Mouse (Mus musculus) forebrain, embryonic 10.5 days (tissue): ENCODE measurements around the gene Zfp800. TPM values are rescaled to one million over a fixed set of nuclear protein-coding genes. Genes with fewer than 3 reads are reported as not detected.

Experiments
- DNase-seq: peaks from one replicate; pipeline ENCODE4 v3.0.0-alpha.2; 2017; ENCODE audit warnings: low spot score; ENCODE audit errors: extremely low spot score
- H3K27ac ChIP-seq: fragments of 300-500 bp; sonication (generic); 2 replicates; pipeline ENCODE4 v1.5.1; 2016; ENCODE audit warnings: mild to moderate bottlenecking
- H3K27me3 ChIP-seq: fragments of 300-500 bp; sonication (generic); 2 replicates; pipeline ENCODE4 v1.6.1; 2016; ENCODE audit warnings: mild to moderate bottlenecking; ENCODE audit not compliant: poor library complexity, severe bottlenecking
- H3K36me3 ChIP-seq: fragments of 300-500 bp; sonication (generic); replicated peaks from 2 replicates; pipeline ENCODE4 v1.6.1; 2016; ENCODE audit warnings: mild to moderate bottlenecking, moderate library complexity
- H3K4me1 ChIP-seq: fragments of 300-500 bp; sonication (generic); 2 replicates; pipeline ENCODE4 v1.6.1; 2016
- H3K4me3 ChIP-seq: fragments of 300-500 bp; sonication (generic); 2 replicates; pipeline ENCODE4 v1.5.1; 2016; ENCODE audit warnings: mild to moderate bottlenecking, moderate library complexity
- H3K9me3 ChIP-seq: fragments of 300-500 bp; sonication (generic); 2 replicates; pipeline ENCODE4 v1.6.1; 2016; ENCODE audit warnings: mild to moderate bottlenecking, moderate library complexity
- WGBS: fragments of 180-500 bp; shearing (Covaris S2); methylation state at CpG from one replicate; pipeline ENCODE4 v1.1.7; 2016; 5-methylcytosine and 5-hydroxymethylcytosine counted together
- polyA plus RNA-seq: library from polyadenylated mRNA; unstranded; fragments of >200 nt; fragmentation: Nextera tagmentation; extraction: Ambion mirVana; gene quantifications from 2 replicates; pipeline ENCODE4 v1.2.1, GENCODE M21; 2016

Zfp800 gene
- polyA plus RNA-seq, 1 experiment from 2014 or later, result 22.8 TPM

DNA sequence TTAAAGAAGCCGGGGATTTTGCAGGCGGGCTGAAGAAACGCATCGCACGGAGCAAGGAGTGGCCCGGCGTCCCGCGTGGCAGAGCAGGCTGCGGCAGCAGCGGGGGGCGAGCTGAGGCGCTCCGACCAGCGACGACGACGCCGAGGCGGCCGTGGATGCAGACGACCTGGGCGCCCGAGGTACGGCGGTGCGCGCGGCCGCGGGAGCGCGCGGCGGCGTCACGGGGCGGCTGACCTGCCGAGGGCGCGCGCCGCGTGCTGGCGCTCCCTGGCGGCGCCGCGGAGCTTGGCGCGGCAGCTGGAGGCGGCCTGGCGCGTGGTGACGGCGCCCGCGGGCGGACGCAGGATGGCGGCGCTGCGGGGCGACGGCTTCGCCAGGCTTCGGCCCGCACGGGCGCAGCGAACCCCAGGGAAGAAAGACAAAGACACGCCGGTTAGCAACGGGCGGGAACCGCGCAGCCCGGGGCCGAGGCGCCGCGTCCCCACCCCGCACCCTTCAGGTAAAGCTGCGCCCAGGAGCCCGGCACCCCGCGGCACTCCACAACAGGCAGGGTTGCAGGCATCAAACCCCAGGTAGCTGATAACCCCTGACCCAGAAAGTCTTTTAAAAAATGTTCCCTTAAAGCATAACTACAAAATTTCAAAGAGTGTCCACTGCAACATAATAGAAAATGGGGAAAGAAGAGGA lies 182.4 kb downstream of the Zfp800 start:
- Histone ChIP-seq H3K9me3 (no peaks in the 10 kb centered on the region), H3K4me3 (peak overlapping the region; percentile 66), H3K36me3 (0 out of 2 replicates have a peak, but pooled peaks cover 3% of the 10 kb centered on the region), H3K27ac (peak overlapping the region; percentile 87), H3K4me1 (peaks cover 12% of the 10 kb centered on the region), H3K27me3 (peaks cover 10% of the 10 kb centered on the region; the same call in 1 of the 2 replicates)
- under 1% methylated on average over 87 of the region's 87 CpGs for WGBS
- peak; percentile 45 for DNase-seq

DNA sequence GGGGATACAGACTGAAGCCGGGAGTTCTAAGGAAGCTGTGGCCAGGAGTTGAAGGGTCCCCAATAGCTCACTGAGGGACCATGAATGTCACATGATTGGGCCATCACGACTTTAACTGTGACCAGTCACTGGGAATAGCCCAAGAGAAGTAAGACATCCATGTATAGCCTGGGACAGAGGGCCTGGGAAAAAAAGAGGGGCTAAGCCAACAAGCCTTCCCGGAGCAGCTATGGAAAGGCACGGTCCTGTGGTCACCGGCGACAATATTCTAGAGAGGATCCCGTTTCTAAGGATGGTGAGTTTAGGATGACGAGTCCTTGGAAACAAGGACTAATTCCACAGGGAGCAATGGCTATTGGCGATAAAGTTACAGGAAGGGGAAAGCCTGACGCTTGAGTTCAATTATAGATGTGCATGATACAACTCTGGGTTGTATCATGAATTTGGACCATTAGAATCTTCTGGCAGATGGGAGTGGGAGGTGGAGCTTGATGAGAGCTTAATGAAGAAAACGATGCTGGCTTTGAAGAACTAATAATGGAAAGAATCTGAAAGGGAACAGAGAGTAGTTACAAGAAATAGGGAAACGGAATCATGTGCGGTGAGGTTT lies 183.0 kb downstream of the Zfp800 start:
- no peak for DNase-seq
- H3K4me3 ChIP-seq, result peak overlapping the region; percentile 66

DNA sequence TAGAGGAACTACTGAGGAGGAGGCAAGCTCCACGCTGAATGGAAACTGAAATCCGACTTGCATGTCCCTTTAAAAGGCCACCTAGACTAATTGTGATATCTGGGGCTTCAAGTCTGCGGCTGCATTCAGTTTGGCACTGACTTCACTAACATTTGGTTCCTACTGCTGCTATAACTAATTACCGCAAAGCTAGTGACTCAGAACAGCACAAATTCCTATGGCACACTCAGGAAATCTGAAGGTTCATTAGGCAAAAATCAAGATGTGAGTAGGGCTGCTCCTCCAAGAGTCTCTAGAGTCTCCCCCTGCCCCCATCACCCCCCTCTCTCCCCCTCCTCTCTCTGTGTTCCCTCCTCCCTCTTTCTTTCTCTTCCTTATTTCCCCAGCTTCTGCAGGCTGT lies 194.4 kb downstream of the Zfp800 start:
- WGBS, result 56% methylated on average over 4 of the region's 4 CpGs
- H3K36me3 ChIP-seq, result no peaks in the 10 kb centered on the region
- H3K27ac ChIP-seq, result no peak overlapping the region
- DNase-seq, result no peak
- H3K27me3 ChIP-seq, result no peaks in the 10 kb centered on the region
- peaks cover 6% of the 10 kb centered on the region; the same call in 1 of the 2 replicates for H3K4me1 ChIP-seq
- no peak overlapping the region for H3K4me3 ChIP-seq
- no peaks in the 10 kb centered on the region for H3K9me3 ChIP-seq

More for the DNA sequence above, 183.0 kb downstream of the Zfp800 start:
- H3K27me3 ChIP-seq, result peaks cover 10% of the 10 kb centered on the region; the same call in 1 of the 2 replicates
- peak overlapping the region; percentile 87 for H3K27ac ChIP-seq
- WGBS, result 36% methylated on average over 13 of the region's 13 CpGs
- H3K36me3 ChIP-seq, result 0 out of 2 replicates have a peak, but pooled peaks cover 3% of the 10 kb centered on the region
- no peaks in the 10 kb centered on the region for H3K9me3 ChIP-seq
- peaks cover 12% of the 10 kb centered on the region for H3K4me1 ChIP-seq

DNA sequence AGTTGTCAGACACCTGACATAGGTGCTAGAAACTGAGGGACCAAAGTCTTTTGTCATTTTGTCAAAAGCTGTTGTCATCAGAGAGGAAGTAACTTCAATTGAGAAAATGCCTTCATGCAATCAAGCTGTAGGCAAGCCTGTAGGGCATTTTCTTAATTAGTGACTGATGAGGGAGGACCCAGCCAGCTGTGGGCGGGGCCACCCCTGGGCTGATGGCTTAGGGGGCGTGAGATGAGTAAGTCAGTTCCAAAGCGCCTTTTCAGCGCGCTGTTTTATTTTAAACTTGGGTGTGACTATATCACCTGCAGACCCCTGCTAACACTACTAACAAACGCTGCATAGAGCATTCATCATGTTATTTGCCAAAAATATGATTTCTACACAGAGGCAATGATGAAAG lies 195.0 kb downstream of the Zfp800 start:
- no peaks in the 10 kb centered on the region for H3K9me3 ChIP-seq
- WGBS, result 51% methylated on average over 6 of the region's 6 CpGs
- no peak for DNase-seq
- H3K27ac ChIP-seq, result no peak overlapping the region
- H3K36me3 ChIP-seq, result no peaks in the 10 kb centered on the region
- H3K4me3 ChIP-seq, result no peak overlapping the region
- H3K4me1 ChIP-seq, result peaks cover 6% of the 10 kb centered on the region; the same call in 1 of the 2 replicates
- no peaks in the 10 kb centered on the region for H3K27me3 ChIP-seq

DNA sequence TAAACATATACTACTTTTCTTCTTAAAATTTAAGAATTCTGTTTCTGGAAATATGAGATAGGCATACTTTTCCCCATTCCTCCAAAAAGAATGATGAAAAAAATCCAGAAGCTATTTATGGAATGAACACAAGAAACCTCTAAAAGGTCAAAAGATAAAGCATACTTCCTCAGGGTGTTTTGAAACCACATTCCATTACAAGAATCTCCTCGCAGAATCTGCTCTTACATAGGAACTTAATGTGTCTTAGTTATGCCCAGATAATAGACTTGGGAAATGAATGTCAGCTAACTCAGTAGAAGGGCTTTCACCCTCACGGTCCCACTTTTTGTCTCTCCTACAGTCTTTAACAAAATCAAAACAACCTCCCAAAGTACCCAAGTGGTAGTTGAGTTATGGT lies 203.9 kb downstream of the Zfp800 start:
- Histone ChIP-seq H3K4me3 (no peak overlapping the region), H3K9me3 (no peaks in the 10 kb centered on the region), H3K4me1 (no peaks in the 10 kb centered on the region), H3K36me3 (no peaks in the 10 kb centered on the region), H3K27ac (no peak overlapping the region), H3K27me3 (no peaks in the 10 kb centered on the region)
- no peak for DNase-seq
- 63% methylated on average over 2 of the region's 2 CpGs for WGBS

DNA sequence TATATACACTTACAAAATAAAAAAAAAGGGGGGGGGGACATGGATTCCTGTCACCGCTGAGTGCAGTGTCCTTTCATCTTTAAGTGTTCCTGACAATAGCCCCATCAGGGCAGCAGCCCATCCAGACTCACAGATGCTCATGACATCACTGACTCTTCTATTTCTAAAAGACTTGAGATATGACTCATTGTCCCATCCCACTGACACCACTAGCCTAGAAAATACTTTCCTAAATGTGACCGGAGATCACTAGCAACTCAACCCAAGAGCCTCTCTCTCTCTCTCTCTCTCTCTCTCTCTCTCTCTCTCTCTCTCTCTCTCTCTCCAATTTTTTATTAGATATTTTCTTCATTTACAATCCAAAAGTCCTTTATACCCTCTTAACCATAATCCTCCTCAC lies 205.9 kb downstream of the Zfp800 start:
- Histone ChIP-seq H3K9me3 (no peaks in the 10 kb centered on the region), H3K4me3 (no peak overlapping the region), H3K36me3 (no peaks in the 10 kb centered on the region), H3K27ac (no peak overlapping the region), H3K4me1 (no peaks in the 10 kb centered on the region), H3K27me3 (no peaks in the 10 kb centered on the region)
- DNase-seq, result no peak
- WGBS, result 90% methylated on average over 2 of the region's 2 CpGs

Other genes with a start within 250 kb of the Zfp800 start
- 269 and 281 TPM in 2 replicates for gene Arf5, start 25.6 kb upstream of the Zfp800 start, polyA plus RNA-seq
- gene Fscn3, start 29.8 kb upstream of the Zfp800 start, polyA plus RNA-seq, result 0.14 TPM in 1 of 2 replicates, not detected in the other
- gene Gcc1, start 30.4 kb upstream of the Zfp800 start, polyA plus RNA-seq, result 10.6 and 11.2 TPM in 2 replicates
- 0.12 TPM in 1 of 2 replicates, not detected in the other for gene Pax4, start 51.3 kb upstream of the Zfp800 start, polyA plus RNA-seq
- gene Snd1, start 77.1 kb upstream of the Zfp800 start, polyA plus RNA-seq, result 110 and 115 TPM in 2 replicates